Mouse (Mus musculus) lung, embryonic 16.5 days (tissue): ENCODE results near the gene Tarbp2. TPM values are rescaled to one million over a fixed set of nuclear protein-coding genes. Genes with fewer than 3 reads are reported as not detected.

Experiments
- ATAC-seq: fragments of 200-750 bp; cut with Nextera tagmentation; 2 replicates; pipeline ENCODE4 v1.8.0; 2017; ENCODE audit warnings: low read depth, mild to moderate bottlenecking, moderate library complexity
- H3K27ac ChIP-seq: fragments of 300-500 bp; sonication (generic); 2 replicates; pipeline ENCODE4 v1.5.1; 2014; ENCODE audit warnings: mild to moderate bottlenecking, control low read depth, low read length
- H3K27me3 ChIP-seq: fragments of 300-500 bp; sonication (generic); 2 replicates; pipeline ENCODE4 v1.6.1; 2014; ENCODE audit warnings: low read depth, low read length, mixed read lengths; ENCODE audit not compliant: control insufficient read depth, insufficient read depth
- H3K36me3 ChIP-seq: fragments of 300-500 bp; sonication (generic); 2 replicates; pipeline ENCODE4 v1.6.1; 2014; ENCODE audit warnings: low read length; ENCODE audit not compliant: control insufficient read depth, insufficient read depth
- H3K4me1 ChIP-seq: fragments of 300-500 bp; sonication (generic); replicated peaks from 2 replicates; pipeline ENCODE4 v1.6.1; 2014; ENCODE audit warnings: low read length, mixed read lengths; ENCODE audit not compliant: control insufficient read depth, insufficient read depth
- H3K4me2 ChIP-seq: fragments of 300-500 bp; sonication (generic); 2 replicates; pipeline ENCODE4 v1.6.1; 2014; ENCODE audit warnings: low read depth, low read length, control low read depth
- H3K4me3 ChIP-seq: fragments of 300-500 bp; sonication (generic); 2 replicates; pipeline ENCODE4 v1.5.1; 2014; ENCODE audit warnings: mild to moderate bottlenecking, low read length, control low read depth
- H3K9ac ChIP-seq: fragments of 300-500 bp; sonication (generic); 2 replicates; pipeline ENCODE4 v1.6.1; 2014; ENCODE audit warnings: low read length, control low read depth
- H3K9me3 ChIP-seq: fragments of 300-500 bp; sonication (generic); 2 replicates; pipeline ENCODE4 v1.6.1; 2016; ENCODE audit warnings: low read length; ENCODE audit not compliant: control insufficient read depth
- WGBS: fragments of 180-500 bp; shearing (Covaris S2); extraction: QIAGEN DNeasy Blood & Tissue Kit; methylation state at CpG from one replicate; pipeline ENCODE4 v1.1.7; 2014; 5-methylcytosine and 5-hydroxymethylcytosine counted together
- polyA plus RNA-seq: library from polyadenylated mRNA; unstranded; fragments of >200 nt; fragmentation: Nextera tagmentation; extraction: Ambion mirVana; gene quantifications from 2 replicates; pipeline ENCODE4 v1.2.1, GENCODE M21; 2015

Gene Tarbp2
- polyA plus RNA-seq, 1 experiment from 2014 or later, result 73.4 TPM

GRCm38 (mm10) chr15:102528396-102528795 lies 10.4 kb downstream of the Tarbp2 start:
- Histone ChIP-seq H3K9ac (no peak overlapping the region), H3K4me2 (no peak overlapping the region), H3K4me3 (no peak overlapping the region), H3K9me3 (no peaks in the 10 kb centered on the region), H3K27me3 (no peaks in the 10 kb centered on the region), H3K4me1 (no peaks in the 10 kb centered on the region), H3K36me3 (peaks cover 63% of the 10 kb centered on the region), H3K27ac (no peak overlapping the region)
- no peak for ATAC-seq
- WGBS, result 97% methylated on average over 1 of the region's 1 CpGs

- Histone ChIP-seq H3K4me1 (no peaks in the 10 kb centered on the region), H3K4me3 (no peak overlapping the region), H3K36me3 (peaks cover 64% of the 10 kb centered on the region), H3K27ac (no peak overlapping the region), H3K4me2 (no peak overlapping the region), H3K9me3 (no peaks in the 10 kb centered on the region), H3K27me3 (no peaks in the 10 kb centered on the region), H3K9ac (no peak overlapping the region)
- no peak for ATAC-seq
- WGBS, result 70% methylated on average over 4 of the region's 4 CpGs
Measured at GRCm38 (mm10) chr15:102530566-102530965, 12.6 kb downstream of the Tarbp2 start.

- Histone ChIP-seq H3K36me3 (peaks cover 73% of the 10 kb centered on the region), H3K27ac (no peak overlapping the region), H3K27me3 (no peaks in the 10 kb centered on the region), H3K4me2 (no peak overlapping the region), H3K4me3 (no peak overlapping the region), H3K4me1 (no peaks in the 10 kb centered on the region), H3K9me3 (no peaks in the 10 kb centered on the region), H3K9ac (no peak overlapping the region)
- 87% methylated on average over 4 of the region's 4 CpGs for WGBS
- ATAC-seq, result no peak
Measured at GRCm38 (mm10) chr15:102531586-102531985, 13.6 kb downstream of the Tarbp2 start.

- no peak overlapping the region for H3K9ac ChIP-seq
- H3K4me2 ChIP-seq, result no peak overlapping the region
- H3K9me3 ChIP-seq, result no peaks in the 10 kb centered on the region
- ATAC-seq, result no peak
- WGBS, result 86% methylated on average over 3 of the region's 3 CpGs
- H3K4me3 ChIP-seq, result no peak overlapping the region
- H3K27me3 ChIP-seq, result no peaks in the 10 kb centered on the region
- H3K27ac ChIP-seq, result no peak overlapping the region
- H3K36me3 ChIP-seq, result peaks cover 76% of the 10 kb centered on the region
- H3K4me1 ChIP-seq, result no peaks in the 10 kb centered on the region
Measured at GRCm38 (mm10) chr15:102532106-102532900, 14.3 kb downstream of the Tarbp2 start.

- no peaks in the 10 kb centered on the region for H3K27me3 ChIP-seq
- H3K9me3 ChIP-seq, result no peaks in the 10 kb centered on the region
- no peak overlapping the region for H3K27ac ChIP-seq
- peaks cover 67% of the 10 kb centered on the region for H3K36me3 ChIP-seq
- H3K4me3 ChIP-seq, result no peak overlapping the region
- no peak overlapping the region for H3K9ac ChIP-seq
- 83% methylated on average over 7 of the region's 7 CpGs for WGBS
- no peak overlapping the region for H3K4me2 ChIP-seq
- no peak for ATAC-seq
- no peaks in the 10 kb centered on the region for H3K4me1 ChIP-seq
Measured at GRCm38 (mm10) chr15:102533926-102534325, 15.9 kb downstream of the Tarbp2 start.

- H3K4me2 ChIP-seq, result no peak overlapping the region
- H3K27ac ChIP-seq, result no peak overlapping the region
- H3K36me3 ChIP-seq, result peaks cover 42% of the 10 kb centered on the region
- no peaks in the 10 kb centered on the region for H3K27me3 ChIP-seq
- H3K4me1 ChIP-seq, result no peaks in the 10 kb centered on the region
- ATAC-seq, result no peak
- H3K9me3 ChIP-seq, result no peaks in the 10 kb centered on the region
- H3K4me3 ChIP-seq, result no peak overlapping the region
- WGBS, result 92% methylated on average over 4 of the region's 4 CpGs
- H3K9ac ChIP-seq, result no peak overlapping the region
Measured at GRCm38 (mm10) chr15:102544801-102545200, 26.8 kb downstream of the Tarbp2 start.

GRCm38 (mm10) chr15:102546246-102546645 lies 28.3 kb downstream of the Tarbp2 start:
- H3K27me3 ChIP-seq, result no peaks in the 10 kb centered on the region
- no peak overlapping the region for H3K9ac ChIP-seq
- 86% methylated on average over 3 of the region's 3 CpGs for WGBS
- H3K36me3 ChIP-seq, result peaks cover 35% of the 10 kb centered on the region
- no peak for ATAC-seq
- no peak overlapping the region for H3K27ac ChIP-seq
- no peak overlapping the region for H3K4me2 ChIP-seq
- H3K9me3 ChIP-seq, result no peaks in the 10 kb centered on the region
- H3K4me3 ChIP-seq, result no peak overlapping the region
- no peaks in the 10 kb centered on the region for H3K4me1 ChIP-seq

- Histone ChIP-seq H3K9ac (no peak overlapping the region), H3K4me1 (no peaks in the 10 kb centered on the region), H3K27ac (no peak overlapping the region), H3K4me2 (no peak overlapping the region), H3K4me3 (no peak overlapping the region), H3K36me3 (peaks cover 35% of the 10 kb centered on the region), H3K9me3 (no peaks in the 10 kb centered on the region), H3K27me3 (no peaks in the 10 kb centered on the region)
- ATAC-seq, result no peak
- 69% methylated on average over 3 of the region's 3 CpGs for WGBS
Measured at GRCm38 (mm10) chr15:102546677-102547427, 28.9 kb downstream of the Tarbp2 start.

GRCm38 (mm10) chr15:102547478-102547877 lies 29.5 kb downstream of the Tarbp2 start:
- 84% methylated on average over 3 of the region's 3 CpGs for WGBS
- ATAC-seq, result no peak
- Histone ChIP-seq H3K4me2 (no peak overlapping the region), H3K9me3 (no peaks in the 10 kb centered on the region), H3K4me1 (no peaks in the 10 kb centered on the region), H3K27ac (no peak overlapping the region), H3K4me3 (no peak overlapping the region), H3K36me3 (peaks cover 40% of the 10 kb centered on the region), H3K9ac (no peak overlapping the region), H3K27me3 (no peaks in the 10 kb centered on the region)
